In the genomic region with DNA sequence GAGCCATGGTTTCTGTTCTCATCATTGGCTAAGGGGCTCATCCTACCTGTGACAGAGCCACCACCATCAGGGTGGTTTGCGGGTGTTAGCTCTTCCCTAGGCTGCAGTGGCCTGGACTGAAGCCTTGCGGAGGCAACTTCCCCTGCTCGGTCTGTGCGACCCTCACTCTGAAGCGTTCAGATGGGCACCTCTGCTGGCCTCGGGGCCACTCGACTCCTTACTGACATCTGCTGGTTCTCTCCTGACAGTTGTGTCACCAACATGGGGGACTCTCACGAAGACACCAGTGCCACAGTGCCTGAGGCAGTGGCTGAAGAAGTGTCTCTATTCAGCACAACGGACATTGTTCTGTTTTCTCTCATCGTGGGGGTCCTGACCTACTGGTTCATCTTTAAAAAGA, we compare ENCODE assay signal across 13 mouse cellular contexts. TPM values are rescaled to one million over a fixed set of nuclear protein-coding genes. Genes with fewer than 3 reads are reported as not detected.
DNase-seq lines count a peak whose midpoint lies in the region; ATAC-seq and TF ChIP-seq lines count a peak whose summit lies in the region.
"Had no signal": no experiment of that assay in that cellular context is flagged by ENCODE, and none has a peak within 500 bp of the region (broad histone marks: within the 10 kb centered on the region; RNA-seq: fewer than 3 reads in every experiment).

No protein-coding gene starts in this region.

- H3K9me3 ChIP-seq in hindbrain, postnatal 0 days (ENCODE audit: low read length) = no peaks in the 10 kb centered on the region
- no peaks in the 10 kb centered on the region for H3K9me3 ChIP-seq in hindbrain, embryonic 14.5 days (ENCODE audit: control insufficient read depth, low read length)
- no peaks in the 10 kb centered on the region for H3K9me3 ChIP-seq in lung, embryonic 14.5 days (ENCODE audit: low read depth, low read length)
- H3K9me3 ChIP-seq: embryonic facial prominence, embryonic 15.5 days; limb, embryonic 12.5 days; megakaryocyte, embryonic 14.5 days had no signal

- H3K27ac ChIP-seq in hindbrain, postnatal 0 days = no peak overlapping the region
- no peak overlapping the region for H3K27ac ChIP-seq in hindbrain, embryonic 14.5 days
- no peak overlapping the region for H3K27ac ChIP-seq in lung, embryonic 14.5 days (ENCODE audit: low read depth)
- H3K27ac ChIP-seq: embryonic facial prominence, embryonic 15.5 days; limb, embryonic 12.5 days had no signal

- peaks cover 4% of the 10 kb centered on the region; the same call in 1 of the 2 replicates for H3K36me3 ChIP-seq in hindbrain, postnatal 0 days (ENCODE audit: insufficient read depth, low read length)
- H3K36me3 ChIP-seq in hindbrain, embryonic 14.5 days (replicated peaks; ENCODE audit: control insufficient read depth, insufficient read depth) = peaks cover 39% of the 10 kb centered on the region
- peaks cover 14% of the 10 kb centered on the region; the same call in 1 of the 2 replicates for H3K36me3 ChIP-seq in lung, embryonic 14.5 days (ENCODE audit: insufficient read depth)

- ATAC-seq in hindbrain, postnatal 0 days = no peak
- no peak for ATAC-seq in hindbrain, embryonic 14.5 days (ENCODE audit: low FRiP score)
- no peak for ATAC-seq in lung, embryonic 14.5 days (ENCODE audit: insufficient read depth)
- ATAC-seq in megakaryocyte, adult 5-6 weeks (ENCODE audit: poor library complexity, severe bottlenecking) = no peak
- ATAC-seq: forebrain, embryonic 16.5 days had no signal

- H3K4me1 ChIP-seq in hindbrain, postnatal 0 days (ENCODE audit: insufficient read depth, low read length) = no peaks in the 10 kb centered on the region
- H3K4me1 ChIP-seq in hindbrain, embryonic 14.5 days (replicated peaks; ENCODE audit: control insufficient read depth, insufficient read depth, low read length) = peaks cover 12% of the 10 kb centered on the region; the same call in 1 of the 2 replicates
- peaks cover 6% of the 10 kb centered on the region; the same call in 1 of the 2 replicates for H3K4me1 ChIP-seq in lung, embryonic 14.5 days (ENCODE audit: insufficient read depth)
- H3K4me1 ChIP-seq: limb, embryonic 12.5 days had no signal

- H3K27me3 ChIP-seq in hindbrain, postnatal 0 days (ENCODE audit: insufficient read depth, low read length) = no peaks in the 10 kb centered on the region
- H3K27me3 ChIP-seq in hindbrain, embryonic 14.5 days (ENCODE audit: control insufficient read depth, insufficient read depth, low read length) = no peaks in the 10 kb centered on the region
- H3K27me3 ChIP-seq in lung, embryonic 14.5 days (ENCODE audit: insufficient read depth, low read length) = no peaks in the 10 kb centered on the region
- H3K27me3 ChIP-seq: embryonic facial prominence, embryonic 15.5 days; limb, embryonic 12.5 days had no signal

- WGBS in hindbrain, postnatal 0 days = 50% methylated on average over 10 of the region's 10 CpGs
- 47% methylated on average over 10 of the region's 10 CpGs for WGBS in hindbrain, embryonic 14.5 days
- 52% methylated on average over 10 of the region's 10 CpGs for WGBS in lung, embryonic 14.5 days

- TF ChIP-seq POLR2A in brain, embryonic 14.5 days (IDR thresholded peaks at IDR 0.05; ENCODE audit: borderline replicate concordance, extremely low read depth, insufficient read depth, insufficient read length, poor library complexity, severe bottlenecking) = no peak

- H3K4me3 ChIP-seq in hindbrain, postnatal 0 days (ENCODE audit: low read length) = no peak overlapping the region
- no peak overlapping the region for H3K4me3 ChIP-seq in hindbrain, embryonic 14.5 days (replicated peaks; ENCODE audit: low read length)
- no peak overlapping the region for H3K4me3 ChIP-seq in lung, embryonic 14.5 days (ENCODE audit: low read depth, low read length)
- H3K4me3 ChIP-seq: embryonic facial prominence, embryonic 15.5 days; limb, embryonic 12.5 days; megakaryocyte, embryonic 14.5 days had no signal

- DNase-seq in hindbrain, postnatal 0 days (ENCODE audit: low spot score) = no peak
- DNase-seq in hindbrain, embryonic 14.5 days (ENCODE audit: low spot score) = no peak
- peak; percentile 22 for DNase-seq in lung, embryonic 14.5 days
- no peak for DNase-seq in lung, postnatal 25 days (ENCODE audit: low spot score)
- DNase-seq in brain, embryonic 14.5 days (ENCODE audit: low read depth) = no peak
- peak; percentile 32 to 36 for DNase-seq in natural killer cell, adult 2 months (ENCODE audit: low spot score in 2 of 2)
- DNase-seq: cerebellum, adult 11-12 months; layer of hippocampus, adult 9-11 months had no signal

- H3K4me2 ChIP-seq in hindbrain, postnatal 0 days (ENCODE audit: low read depth, low read length) = no peak overlapping the region
- no peak overlapping the region for H3K4me2 ChIP-seq in hindbrain, embryonic 14.5 days (replicated peaks)
- no peak overlapping the region for H3K4me2 ChIP-seq in lung, embryonic 14.5 days
- H3K4me2 ChIP-seq: embryonic facial prominence, embryonic 15.5 days; limb, embryonic 12.5 days had no signal

- TF ChIP-seq CTCF in hindbrain, postnatal 0 days (IDR thresholded peaks at IDR 0.05; ENCODE audit: low read depth) = peak; percentile 63
- TF ChIP-seq CTCF in lung, embryonic 14.5 days (IDR thresholded peaks at IDR 0.05; ENCODE audit: low read depth) = peak; percentile 33
- peak; percentile 33; the same call in 1 of the 2 replicates for TF ChIP-seq CTCF in brain, embryonic 14.5 days (IDR thresholded peaks at IDR 0.05; ENCODE audit: borderline replicate concordance, extremely low read depth, insufficient read depth, insufficient read length)

- no peak overlapping the region for H3K9ac ChIP-seq in hindbrain, postnatal 0 days (replicated peaks; ENCODE audit: low read length)
- no peak overlapping the region for H3K9ac ChIP-seq in hindbrain, embryonic 14.5 days
- no peak overlapping the region for H3K9ac ChIP-seq in lung, embryonic 14.5 days
- H3K9ac ChIP-seq: embryonic facial prominence, embryonic 15.5 days; limb, embryonic 12.5 days had no signal

RNA-seq across cellular contexts. Expression of a gene that starts 28.6 kb away (rescaled TPM):
- total RNA-seq in hindbrain, postnatal 0 days (2014; rRNA removed) = 52.8 and 71.7 TPM in 2 replicates
- polyA plus RNA-seq in hindbrain, postnatal 0 days (2015; fragmentation: Nextera tagmentation; extraction: Ambion mirVana) = 83.2 and 89.7 TPM in 2 replicates
- polyA plus RNA-seq in hindbrain, embryonic 14.5 days (2014; fragmentation: Nextera tagmentation; extraction: Ambion mirVana) = 89.0 and 90.2 TPM in 2 replicates
- 38.6 and 43.5 TPM in 2 replicates for polyA plus RNA-seq in lung, embryonic 14.5 days (2014; fragmentation: Nextera tagmentation; extraction: Ambion mirVana)
- polyA plus RNA-seq in brain, embryonic 14.5 days (2012; rRNA removed) = 36.9 and 39.3 TPM in 2 replicates
- total RNA-seq in megakaryocyte, adult 5-6 weeks (2015) = 18.1 and 20.9 TPM in 2 replicates
- total RNA-seq in megakaryocyte, adult 5-6 weeks (2017) = 15.1 and 19.1 TPM in 2 replicates

RNA-seq across cellular contexts. Expression of a gene that starts 45.8 kb away (rescaled TPM):
- total RNA-seq in hindbrain, postnatal 0 days (2014; rRNA removed) = 71.7 and 71.8 TPM in 2 replicates
- 69.3 and 71.4 TPM in 2 replicates for polyA plus RNA-seq in hindbrain, postnatal 0 days (2015; fragmentation: Nextera tagmentation; extraction: Ambion mirVana)
- polyA plus RNA-seq in hindbrain, embryonic 14.5 days (2014; fragmentation: Nextera tagmentation; extraction: Ambion mirVana) = 79.7 and 84.1 TPM in 2 replicates
- 51.5 and 52.7 TPM in 2 replicates for polyA plus RNA-seq in lung, embryonic 14.5 days (2014; fragmentation: Nextera tagmentation; extraction: Ambion mirVana)
- polyA plus RNA-seq in brain, embryonic 14.5 days (2012; rRNA removed) = 145 and 162 TPM in 2 replicates
- total RNA-seq in megakaryocyte, adult 5-6 weeks (2015) = 29.6 and 31.1 TPM in 2 replicates
- total RNA-seq in megakaryocyte, adult 5-6 weeks (2017) = 45.9 and 49.7 TPM in 2 replicates

Comparison
In these comparisons a context has a peak if more than half of its experiments do, and no peak if none do; other contexts are left out.
1. DNase-seq: peak in lung, embryonic 14.5 days (single experiment) and natural killer cell, adult 2 months (2 of 2); none in hindbrain, postnatal 0 days (single experiment), hindbrain, embryonic 14.5 days (single experiment), lung, postnatal 25 days (single experiment) and brain, embryonic 14.5 days (single experiment).
2. Peak in every context shown above with its lines, with median percentiles within 50 percentile points of each other: CTCF ChIP-seq.